Mouse (Mus musculus) gastrocnemius, adult 2 months (tissue): Measurements from ENCODE around the gene Mdfi. TPM values are rescaled to one million over a fixed set of nuclear protein-coding genes. Genes with fewer than 3 reads are reported as not detected.
"Not testable (repeated sequence)": the region's sequence is repeated elsewhere in the genome, so short reads cannot be mapped to it uniquely, and the experiment has no call there.

Experiments used
- DNase-seq: peaks from one replicate; pipeline ENCODE4 v3.0.0; 2022
- H3K27ac ChIP-seq: fragments of 200-600 bp; 2 replicates; pipeline ENCODE4 v1.8.1; 2022; ENCODE audit warnings: mild to moderate bottlenecking
- H3K4me3 ChIP-seq: fragments of 200-600 bp; 2 replicates; pipeline ENCODE4 v1.8.1; 2022; ENCODE audit warnings: mild to moderate bottlenecking, moderate library complexity
- CTCF ChIP-seq: fragments of 200-600 bp; IDR thresholded peaks from 2 replicates; pipeline ENCODE4 v1.8.1; 2022; ENCODE audit warnings: antibody characterized with exemption, mild to moderate bottlenecking, moderate library complexity
- intact Hi-C: fragments of 180-260 bp; cut with DNase I; formaldehyde crosslinking; loops from one replicate; pipeline ENCODE4 v1.15.1; 2025
- total RNA-seq, 2 experiments: library from RNA; stranded (reverse); gene quantifications; 2 replicates each; pipeline ENCODE4 v1.2.3; 2021

Gene Mdfi
- total RNA-seq, 2 experiments from 2014 or later = 0.31 to 0.42 TPM

- Histone ChIP-seq H3K27ac (no peak overlapping the region), H3K4me3 (no peak overlapping the region)
- intact Hi-C loops = no loop called here
- no peak for TF ChIP-seq CTCF
- no peak for DNase-seq
These were observed 28.9 kb upstream of the Mdfi start for GRCm38 (mm10) chr17:47863437-47863836.

GRCm38 (mm10) chr17:47863023-47863422 lies 28.5 kb upstream of the Mdfi start:
- H3K27ac ChIP-seq = no peak overlapping the region
- no peak for DNase-seq
- no peak overlapping the region for H3K4me3 ChIP-seq
- TF ChIP-seq CTCF = no peak
- intact Hi-C loops = no loop called here

- H3K4me3 ChIP-seq = no peak overlapping the region
- intact Hi-C loops = no loop called here
- no peak overlapping the region for H3K27ac ChIP-seq
- no peak; the same call in 1 of the 2 replicates for TF ChIP-seq CTCF
- DNase-seq = no peak
These were observed 21.1 kb upstream of the Mdfi start for GRCm38 (mm10) chr17:47855544-47855943.

DNA sequence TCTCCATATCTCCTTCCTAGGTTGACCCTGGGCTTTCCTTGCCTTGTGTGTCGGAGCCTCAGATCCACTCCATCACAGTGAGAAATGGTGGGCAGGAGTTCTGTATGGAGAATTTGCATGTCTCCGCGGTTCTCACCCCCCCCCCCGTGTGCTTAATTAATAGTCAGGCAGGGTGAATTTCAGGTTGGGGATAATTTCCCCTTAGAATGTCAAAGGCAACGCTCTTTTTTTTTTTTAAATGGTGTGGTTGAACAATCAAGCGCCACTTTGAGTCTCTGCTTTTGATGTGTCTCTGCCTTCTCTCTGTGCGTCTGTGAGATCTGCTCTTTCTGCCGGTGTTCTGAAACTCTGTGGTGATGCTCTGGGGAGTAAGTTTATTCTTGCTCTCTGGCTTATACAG lies 20.4 kb upstream of the Mdfi start:
- TF ChIP-seq CTCF = no peak
- no peak overlapping the region for H3K4me3 ChIP-seq
- H3K27ac ChIP-seq = no peak overlapping the region
- no peak for DNase-seq
- intact Hi-C loops = no loop called here

- TF ChIP-seq CTCF = no peak
- Histone ChIP-seq H3K27ac (no peak overlapping the region), H3K4me3 (no peak overlapping the region)
- DNase-seq = no peak
- intact Hi-C loops = no loop called here
These were observed 19.3 kb upstream of the Mdfi start for GRCm38 (mm10) chr17:47853760-47854159.

- Histone ChIP-seq H3K4me3 (no peak overlapping the region), H3K27ac (no peak overlapping the region)
- TF ChIP-seq CTCF = no peak
- intact Hi-C loops = no loop called here
- DNase-seq = no peak
These were observed 18.8 kb upstream of the Mdfi start for GRCm38 (mm10) chr17:47853336-47853735.

DNA sequence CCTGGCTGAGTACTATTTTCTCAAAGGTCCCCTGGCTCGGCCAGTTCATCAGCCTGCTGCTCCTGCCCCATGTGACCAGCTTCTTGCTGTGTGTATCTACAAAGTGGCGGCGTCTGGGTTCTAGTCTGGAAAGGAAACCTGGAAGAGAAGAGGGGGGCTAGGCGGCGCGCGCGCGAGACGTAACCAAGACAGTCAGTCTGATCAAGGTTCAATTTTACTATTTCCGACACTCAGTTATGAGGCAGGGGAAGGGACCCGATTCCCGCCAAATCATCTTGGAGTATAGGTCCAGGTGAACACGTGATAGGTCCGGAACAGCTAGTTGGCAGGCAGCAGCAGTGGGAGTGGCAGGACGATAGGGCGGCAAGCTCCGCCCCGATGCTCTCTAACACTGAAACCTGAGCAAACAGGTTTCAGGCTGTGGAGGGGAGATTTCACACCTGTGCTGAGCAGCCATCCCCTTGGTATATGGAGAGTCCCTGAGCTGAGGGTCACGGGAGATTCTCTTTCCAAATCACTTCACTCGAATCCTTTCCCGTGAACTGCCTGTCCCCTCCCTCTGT lies 17.4 kb upstream of the Mdfi start:
- peak overlapping the region; percentile 43 for H3K4me3 ChIP-seq
- H3K27ac ChIP-seq, intact Hi-C loops, DNase-seq: not testable (repeated sequence)

DNA sequence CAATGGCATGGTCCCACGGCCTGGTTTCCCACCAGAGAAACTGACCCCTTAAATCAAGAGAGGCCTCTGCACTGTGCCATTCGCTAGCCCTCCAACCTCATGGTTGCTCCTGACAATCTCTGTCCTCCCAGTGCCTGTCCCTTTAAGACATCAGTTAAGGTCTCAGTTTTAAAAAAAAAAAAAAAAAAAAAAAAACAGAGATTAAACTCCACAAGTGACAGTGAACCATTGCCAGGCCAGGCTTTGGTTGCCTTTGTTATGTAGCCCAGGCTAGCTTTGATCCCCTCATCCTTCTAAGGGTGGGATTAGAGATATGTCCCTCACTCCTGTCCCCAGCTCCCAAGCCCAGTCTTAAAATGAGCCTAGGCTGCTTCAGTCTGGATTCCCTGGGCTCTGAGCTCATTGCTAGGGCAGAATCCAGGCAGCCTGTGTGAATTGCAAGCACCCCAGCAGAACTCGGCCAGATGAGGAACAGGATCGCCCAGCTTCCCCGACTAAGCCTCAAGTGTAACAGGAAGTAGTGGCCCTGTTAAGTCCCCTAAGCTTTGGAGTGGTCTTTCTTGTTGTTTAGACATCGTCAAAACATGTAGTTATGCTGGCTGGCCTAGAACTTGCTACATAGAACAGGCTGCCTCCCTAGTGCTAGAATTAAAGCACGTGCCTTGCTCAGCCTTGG lies 16.3 kb upstream of the Mdfi start:
- no peak for TF ChIP-seq CTCF
- peak overlapping the region; percentile 83 for H3K27ac ChIP-seq
- intact Hi-C loops = no loop called here
- H3K4me3 ChIP-seq = no peak overlapping the region
- no peak for DNase-seq

DNA sequence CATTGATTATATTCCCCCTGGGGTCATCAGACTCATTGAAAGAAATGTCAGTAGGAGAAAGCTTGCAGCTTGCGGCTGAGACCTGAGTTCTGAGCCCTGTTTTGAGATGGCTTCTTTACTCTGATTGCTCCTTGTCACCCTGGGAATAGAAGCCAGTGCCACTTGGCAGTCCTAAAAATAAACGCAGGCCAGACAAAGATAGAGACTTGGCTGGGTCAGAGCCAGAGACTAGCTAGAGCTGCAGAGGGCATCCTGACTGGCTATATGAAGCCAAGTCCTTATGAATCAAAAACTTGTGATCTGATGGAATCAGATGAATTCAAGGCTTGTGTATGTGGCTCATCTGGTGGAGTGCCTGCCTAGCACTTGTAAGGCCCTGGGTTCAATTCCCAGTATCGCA lies 15.5 kb upstream of the Mdfi start:
- intact Hi-C loops = no loop called here
- DNase-seq = peak; percentile 83
- Histone ChIP-seq H3K27ac (peak overlapping the region; percentile 83), H3K4me3 (no peak overlapping the region)
- TF ChIP-seq CTCF = no peak

DNA sequence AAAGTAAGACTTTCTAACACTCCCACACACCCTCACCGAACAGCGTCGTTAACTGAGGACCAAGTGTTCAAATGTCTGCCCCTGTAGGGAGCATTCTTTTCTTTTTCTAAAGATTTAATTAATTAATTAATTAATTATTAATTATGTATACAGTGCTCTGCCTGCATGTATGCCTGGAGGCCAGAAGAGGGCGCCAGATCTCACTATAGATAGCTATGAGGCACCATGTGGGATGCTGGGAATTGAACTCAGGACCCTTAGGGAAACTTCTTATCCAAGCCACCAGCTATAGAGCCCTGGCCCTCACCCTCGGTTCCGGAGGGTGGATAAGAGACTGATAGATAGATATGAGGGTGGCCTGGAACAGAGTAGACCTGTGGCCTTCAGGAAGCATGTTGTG lies 13.5 kb upstream of the Mdfi start:
- peak; percentile 18; the same call in 1 of the 2 replicates for TF ChIP-seq CTCF
- no peak for DNase-seq
- no peak overlapping the region for H3K4me3 ChIP-seq
- intact Hi-C loops = no loop called here
- no peak overlapping the region for H3K27ac ChIP-seq

GRCm38 (mm10) chr17:47845609-47846008 lies 11.1 kb upstream of the Mdfi start:
- intact Hi-C loops = no loop called here
- no peak overlapping the region for H3K27ac ChIP-seq
- no peak overlapping the region for H3K4me3 ChIP-seq
- DNase-seq = no peak
- no peak for TF ChIP-seq CTCF

- H3K27ac ChIP-seq = no peak overlapping the region
- DNase-seq = no peak
- no peak overlapping the region for H3K4me3 ChIP-seq
- intact Hi-C loops = no loop called here
- TF ChIP-seq CTCF = peak; percentile 35; the same call in 1 of the 2 replicates
These were observed 9.0 kb upstream of the Mdfi start for GRCm38 (mm10) chr17:47843465-47843864.

DNA sequence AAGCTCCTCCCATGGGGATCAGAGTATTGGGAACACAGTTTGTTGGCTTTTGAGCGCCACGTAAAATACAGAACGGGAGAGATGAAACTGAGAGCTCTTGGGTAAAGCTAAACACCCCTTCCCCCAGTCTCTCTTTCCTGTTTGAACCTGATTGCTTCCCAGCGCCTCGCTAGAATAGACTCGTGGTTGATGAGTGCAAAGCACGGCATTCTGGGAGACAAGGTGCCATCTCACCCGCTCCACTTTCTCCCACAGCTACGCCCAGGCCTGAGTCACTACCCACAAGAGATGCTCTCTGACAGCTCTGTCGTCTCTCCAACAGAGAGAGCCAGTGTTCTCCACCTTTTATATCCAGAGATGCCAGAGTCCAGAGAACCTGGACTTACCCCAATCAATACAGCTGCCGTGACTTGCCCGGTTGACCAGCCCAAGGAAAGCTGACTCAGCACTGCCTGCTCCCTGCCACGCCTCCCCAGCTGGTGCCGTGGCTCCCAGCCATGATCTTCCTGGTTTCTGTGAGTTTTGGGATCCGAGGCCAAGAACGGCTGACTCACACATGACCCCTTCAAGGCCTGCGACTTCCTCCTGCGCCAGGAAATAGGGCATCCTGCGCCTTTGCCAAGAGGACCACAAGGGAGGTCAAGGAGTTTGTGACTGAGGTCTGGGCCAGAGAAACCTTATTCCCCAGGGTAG lies 7.6 kb upstream of the Mdfi start:
- H3K4me3 ChIP-seq = peak overlapping the region; percentile 8

More for the DNA sequence above, 7.6 kb upstream of the Mdfi start:
- peak; percentile 90 for DNase-seq
- TF ChIP-seq CTCF = no peak
- peak overlapping the region; percentile 71 for H3K27ac ChIP-seq
- intact Hi-C loops = no loop called here
